In genomic region chr2:148441421-148441820, GRCm38 (mm10) we compare ENCODE assay signal across 11 mouse cellular contexts. TPM values are rescaled to one million over a fixed set of nuclear protein-coding genes. Genes with fewer than 3 reads are reported as not detected.
DNase-seq lines count a peak whose midpoint lies in the region; ATAC-seq and TF ChIP-seq lines count a peak whose summit lies in the region.
"Had no signal": no experiment of that assay in that cellular context is flagged by ENCODE, and none has a peak within 500 bp of the region (broad histone marks: within the 10 kb centered on the region; RNA-seq: fewer than 3 reads in every experiment).

No protein-coding gene starts in this region.

- no peaks in the 10 kb centered on the region for H3K36me3 ChIP-seq in kidney, embryonic 16.5 days (ENCODE audit: insufficient read depth, low read length)
- no peaks in the 10 kb centered on the region for H3K36me3 ChIP-seq in limb, embryonic 13.5 days
- H3K36me3 ChIP-seq in midbrain, embryonic 15.5 days (replicated peaks): no peaks in the 10 kb centered on the region
- H3K36me3 ChIP-seq: neural tube, embryonic 12.5 days had no signal

- ATAC-seq in kidney, embryonic 16.5 days (ENCODE audit: low FRiP score, low TSS enrichment): no peak
- ATAC-seq in limb, embryonic 13.5 days (ENCODE audit: low FRiP score, low read depth): no peak
- ATAC-seq in midbrain, embryonic 15.5 days (replicated peaks): no peak
- ATAC-seq: inflammation-experienced regulatory T-cells, adult 6 months had no signal

- H3K4me2 ChIP-seq in kidney, embryonic 16.5 days (replicated peaks; ENCODE audit: low read depth, low read length): peak overlapping the region; percentile 36
- H3K4me2 ChIP-seq in limb, embryonic 13.5 days (replicated peaks): 0 out of 2 replicates have a peak overlapping the region, but pooled peaks have one; percentile 9
- no peak overlapping the region for H3K4me2 ChIP-seq in midbrain, embryonic 15.5 days
- H3K4me2 ChIP-seq: neural tube, embryonic 12.5 days had no signal

- WGBS in kidney, embryonic 16.5 days: 69% methylated on average over 10 of the region's 10 CpGs
- 12% methylated on average over 10 of the region's 10 CpGs for WGBS in bone marrow, adult 2 months
- 85% methylated on average over 10 of the region's 10 CpGs for WGBS in limb, embryonic 13.5 days
- 91% methylated on average over 10 of the region's 10 CpGs for WGBS in midbrain, embryonic 15.5 days

- 0 out of 2 replicates have a peak overlapping the region, but pooled peaks have one; percentile 20 for H3K27ac ChIP-seq in kidney, embryonic 16.5 days (ENCODE audit: low read length)
- H3K27ac ChIP-seq in bone marrow, adult 2 months (ENCODE audit: control insufficient read depth, insufficient read depth, low read depth, low read length, poor library complexity): peak overlapping the region; percentile 52
- H3K27ac ChIP-seq in brown adipose tissue, adult 24 weeks (replicated peaks; ENCODE audit: low read depth, low read length): peak overlapping the region; percentile 98
- no peak overlapping the region for H3K27ac ChIP-seq in limb, embryonic 13.5 days
- H3K27ac ChIP-seq in midbrain, embryonic 15.5 days: no peak overlapping the region
- H3K27ac ChIP-seq: neural tube, embryonic 12.5 days had no signal

- no peaks in the 10 kb centered on the region for H3K27me3 ChIP-seq in kidney, embryonic 16.5 days (ENCODE audit: insufficient read depth, low read length)
- 0 out of 2 replicates have a peak, but pooled peaks cover 3% of the 10 kb centered on the region for H3K27me3 ChIP-seq in limb, embryonic 13.5 days
- no peaks in the 10 kb centered on the region; the same call in 1 of the 2 replicates for H3K27me3 ChIP-seq in midbrain, embryonic 15.5 days (replicated peaks)
- H3K27me3 ChIP-seq: neural tube, embryonic 12.5 days had no signal

- no peaks in the 10 kb centered on the region for H3K9me3 ChIP-seq in kidney, embryonic 16.5 days (ENCODE audit: low read length)
- no peaks in the 10 kb centered on the region for H3K9me3 ChIP-seq in limb, embryonic 13.5 days
- H3K9me3 ChIP-seq in midbrain, embryonic 15.5 days: no peaks in the 10 kb centered on the region
- H3K9me3 ChIP-seq: neural tube, embryonic 12.5 days had no signal

- TF ChIP-seq CTCF in bone marrow, adult 2 months (IDR thresholded peaks at IDR 0.05; ENCODE audit: control insufficient read depth, insufficient read depth, low read length): no peak

- no peak for DNase-seq in kidney, adult 9 months
- DNase-seq in urinary bladder, adult 2 months (ENCODE audit: low spot score): no peak
- no peak for DNase-seq in spleen, postnatal 36 days (ENCODE audit: low spot score in 2 of 2)
- DNase-seq: adrenal gland, postnatal 10 days had no signal

- peak overlapping the region; percentile 39 for H3K4me3 ChIP-seq in kidney, embryonic 16.5 days (ENCODE audit: low read length)
- peak overlapping the region; percentile 59 for H3K4me3 ChIP-seq in bone marrow, adult 2 months (replicated peaks; ENCODE audit: control insufficient read depth, low read depth, low read length)
- peak overlapping the region; percentile 78 for H3K4me3 ChIP-seq in brown adipose tissue, adult 24 weeks (ENCODE audit: insufficient read depth, low read depth, low read length)
- peak overlapping the region; percentile 12 for H3K4me3 ChIP-seq in limb, embryonic 13.5 days
- H3K4me3 ChIP-seq in midbrain, embryonic 15.5 days: no peak overlapping the region

- H3K9ac ChIP-seq in kidney, embryonic 16.5 days (replicated peaks; ENCODE audit: low read length): peak overlapping the region; percentile 60
- no peak overlapping the region for H3K9ac ChIP-seq in limb, embryonic 13.5 days
- H3K9ac ChIP-seq in midbrain, embryonic 15.5 days: no peak overlapping the region
- H3K9ac ChIP-seq: neural tube, embryonic 12.5 days had no signal

- TF ChIP-seq POLR2A in bone marrow, adult 2 months (IDR thresholded peaks at IDR 0.05; ENCODE audit: borderline replicate concordance, control insufficient read depth, low read depth, low read length): no peak

- H3K4me1 ChIP-seq in kidney, embryonic 16.5 days (ENCODE audit: insufficient read depth, low read length): peaks cover 15% of the 10 kb centered on the region; the same call in 1 of the 2 replicates
- H3K4me1 ChIP-seq in bone marrow, adult 2 months (ENCODE audit: control insufficient read depth, insufficient read depth, low read length): no peaks in the 10 kb centered on the region; the same call in 1 of the 2 replicates
- H3K4me1 ChIP-seq in brown adipose tissue, adult 24 weeks (ENCODE audit: control insufficient read depth, insufficient read depth, insufficient read length, low read length): peaks cover 8% of the 10 kb centered on the region
- H3K4me1 ChIP-seq in limb, embryonic 13.5 days: no peaks in the 10 kb centered on the region
- no peaks in the 10 kb centered on the region for H3K4me1 ChIP-seq in midbrain, embryonic 15.5 days
- H3K4me1 ChIP-seq: neural tube, embryonic 12.5 days had no signal

RNA-seq across cellular contexts. Expression of gene Cd93, which starts 1.9 kb away (rescaled TPM):
- 19.0 and 20.0 TPM in 2 replicates for polyA plus RNA-seq in kidney, embryonic 16.5 days (2015; fragmentation: Nextera tagmentation; extraction: Ambion mirVana)
- polyA plus RNA-seq in bone marrow, adult 2 months (2011; ENCODE audit: insufficient read depth, insufficient read length, low replicate concordance, missing spikeins): 9.0 and 14.5 TPM in 2 replicates
- 10.7 and 17.0 TPM in 2 replicates for polyA plus RNA-seq in brown adipose tissue, adult 24 weeks (2012; ENCODE audit: insufficient read depth, insufficient read length, missing spikeins)
- 8.2 and 8.6 TPM in 2 replicates for polyA plus RNA-seq in limb, embryonic 13.5 days (2015; fragmentation: Nextera tagmentation; extraction: Ambion mirVana)
- 8.1 and 8.7 TPM in 2 replicates for polyA plus RNA-seq in midbrain, embryonic 15.5 days (2015; fragmentation: Nextera tagmentation; extraction: Ambion mirVana)
- 11.9 and 15.2 TPM in 2 replicates for polyA plus RNA-seq in urinary bladder, adult 2 months (2012; rRNA removed)

RNA-seq across cellular contexts. Expression of gene Thbd, which starts 33.4 kb away (rescaled TPM):
- 13.1 and 15.9 TPM in 2 replicates for polyA plus RNA-seq in kidney, embryonic 16.5 days (2015; fragmentation: Nextera tagmentation; extraction: Ambion mirVana)
- 3.1 and 5.9 TPM in 2 replicates for polyA plus RNA-seq in bone marrow, adult 2 months (2011; ENCODE audit: insufficient read depth, insufficient read length, low replicate concordance, missing spikeins)
- 12.8 and 14.6 TPM in 2 replicates for polyA plus RNA-seq in brown adipose tissue, adult 24 weeks (2012; ENCODE audit: insufficient read depth, insufficient read length, missing spikeins)
- polyA plus RNA-seq in limb, embryonic 13.5 days (2015; fragmentation: Nextera tagmentation; extraction: Ambion mirVana): 12.0 and 13.4 TPM in 2 replicates
- 13.0 and 14.6 TPM in 2 replicates for polyA plus RNA-seq in midbrain, embryonic 15.5 days (2015; fragmentation: Nextera tagmentation; extraction: Ambion mirVana)
- polyA plus RNA-seq in urinary bladder, adult 2 months (2012; rRNA removed): 48.9 and 55.0 TPM in 2 replicates

RNA-seq across cellular contexts. Expression of gene Sstr4, which starts 46.3 kb away (rescaled TPM):
- 0.15 and 0.72 TPM in 2 replicates for polyA plus RNA-seq in kidney, embryonic 16.5 days (2015; fragmentation: Nextera tagmentation; extraction: Ambion mirVana)
- polyA plus RNA-seq in bone marrow, adult 2 months (2011; ENCODE audit: insufficient read depth, insufficient read length, low replicate concordance, missing spikeins): not detected in 2 replicates
- not detected in 2 replicates for polyA plus RNA-seq in brown adipose tissue, adult 24 weeks (2012; ENCODE audit: insufficient read depth, insufficient read length, missing spikeins)
- 2.0 and 2.5 TPM in 2 replicates for polyA plus RNA-seq in limb, embryonic 13.5 days (2015; fragmentation: Nextera tagmentation; extraction: Ambion mirVana)
- 3.4 and 3.9 TPM in 2 replicates for polyA plus RNA-seq in midbrain, embryonic 15.5 days (2015; fragmentation: Nextera tagmentation; extraction: Ambion mirVana)
- 0.16 and 0.30 TPM in 2 replicates for polyA plus RNA-seq in urinary bladder, adult 2 months (2012; rRNA removed)
- polyA plus RNA-seq: inflammation-experienced regulatory T-cells, adult 6 months had no signal

Comparison
In these comparisons a context has a peak if more than half of its experiments do, and no peak if none do; other contexts are left out.
1. H3K27ac ChIP-seq: peak in kidney, embryonic 16.5 days (single experiment), bone marrow, adult 2 months (single experiment) and brown adipose tissue, adult 24 weeks (single experiment); none in limb, embryonic 13.5 days (single experiment) and midbrain, embryonic 15.5 days (single experiment).